Mouse (Mus musculus): Measurements from ENCODE around the gene Cdt1. TPM values are rescaled to one million over a fixed set of nuclear protein-coding genes. Genes with fewer than 3 reads are reported as not detected.

The Cdt1 gene
- total and polyA plus RNA-seq, 2 experiments from 2014 or later = 6.4 to 15.6 TPM

- 13% methylated on average over 52 of the region's 56 CpGs for WGBS
- H3K4me3 ChIP-seq (ENCODE audit: low read depth, low read length) = peak within 1 kb of the TSS; percentile 55
- no peak within 1 kb of the TSS for H3K27ac ChIP-seq (ENCODE audit: low read depth, low read length)
Observed at GRCm38 (mm10) chr8:122551265-122552051, 16.4 kb upstream of the Cdt1 start, which contains the start of gene Piezo1. TSS of gene Piezo1 (minus strand) at chr8:122551329.

GRCm38 (mm10) chr8:122554786-122555185 is 13.0 kb upstream of the Cdt1 start:
- Histone ChIP-seq H3K4me1 (ENCODE audit: insufficient read depth, low read length) (no peaks in the 10 kb centered on the region), H3K27me3 (ENCODE audit: insufficient read depth, low read length) (peaks cover 14% of the 10 kb centered on the region; the same call in 1 of the 2 replicates), H3K36me3 (ENCODE audit: insufficient read depth, low read length) (no peaks in the 10 kb centered on the region), H3K9me3 (ENCODE audit: low read length) (no peaks in the 10 kb centered on the region), H3K4me3 (ENCODE audit: low read depth, low read length) (no peak overlapping the region), H3K4me2 (ENCODE audit: low read depth, low read length, poor library complexity, severe bottlenecking) (no peak overlapping the region), H3K9ac (replicated peaks; ENCODE audit: low read length, poor library complexity, severe bottlenecking) (no peak overlapping the region), H3K27ac (ENCODE audit: low read depth, low read length) (no peak overlapping the region)
- 68% methylated on average over 6 of the region's 6 CpGs for WGBS
- DNase-seq (ENCODE audit: low spot score) = peak; percentile 42
- no peak for TF ChIP-seq CTCF (IDR thresholded peaks at IDR 0.05)
- ATAC-seq (ENCODE audit: low FRiP score) = no peak

More at GRCm38 (mm10) chr8:122551265-122552051, 16.4 kb upstream of the Cdt1 start, which contains the start of gene Piezo1:
- peak within 1 kb of the TSS; percentile 92 for H3K4me2 ChIP-seq (ENCODE audit: low read depth, low read length, poor library complexity, severe bottlenecking)
- DNase-seq (ENCODE audit: low spot score) (peak; percentile 71), ATAC-seq (ENCODE audit: low FRiP score) (peak; percentile 29; the same call in 1 of the 2 replicates)
- H3K9ac ChIP-seq (replicated peaks; ENCODE audit: low read length, poor library complexity, severe bottlenecking) = peak within 1 kb of the TSS; percentile 54
- no peaks in the 10 kb centered on the region for H3K4me1 ChIP-seq (ENCODE audit: insufficient read depth, low read length)
- H3K36me3 ChIP-seq (ENCODE audit: insufficient read depth, low read length) = no peaks in the 10 kb centered on the region
- no peaks in the 10 kb centered on the region for H3K9me3 ChIP-seq (ENCODE audit: low read length)
- TF ChIP-seq CTCF (IDR thresholded peaks at IDR 0.05) = peak; percentile 88
- peaks cover 18% of the 10 kb centered on the region; the same call in 1 of the 2 replicates for H3K27me3 ChIP-seq (ENCODE audit: insufficient read depth, low read length)

GRCm38 (mm10) chr8:122556030-122557009 is 11.5 kb upstream of the Cdt1 start:
- ATAC-seq (ENCODE audit: low FRiP score) (0 out of 2 replicates have a peak, but pooled peaks have one; percentile 34), DNase-seq (ENCODE audit: low spot score) (no peak)
- Histone ChIP-seq H3K9ac (replicated peaks; ENCODE audit: low read length, poor library complexity, severe bottlenecking) (no peak overlapping the region), H3K27me3 (ENCODE audit: insufficient read depth, low read length) (peaks cover 7% of the 10 kb centered on the region; the same call in 1 of the 2 replicates), H3K27ac (ENCODE audit: low read depth, low read length) (no peak overlapping the region), H3K4me3 (ENCODE audit: low read depth, low read length) (no peak overlapping the region), H3K36me3 (ENCODE audit: insufficient read depth, low read length) (no peaks in the 10 kb centered on the region), H3K4me1 (ENCODE audit: insufficient read depth, low read length) (no peaks in the 10 kb centered on the region), H3K4me2 (ENCODE audit: low read depth, low read length, poor library complexity, severe bottlenecking) (no peak overlapping the region), H3K9me3 (ENCODE audit: low read length) (no peaks in the 10 kb centered on the region)
- 60% methylated on average over 12 of the region's 12 CpGs for WGBS
- no peak for TF ChIP-seq CTCF (IDR thresholded peaks at IDR 0.05)

GRCm38 (mm10) chr8:122557248-122558038 is 10.4 kb upstream of the Cdt1 start:
- no peak for TF ChIP-seq CTCF (IDR thresholded peaks at IDR 0.05)
- Histone ChIP-seq H3K36me3 (ENCODE audit: insufficient read depth, low read length) (no peaks in the 10 kb centered on the region), H3K4me3 (ENCODE audit: low read depth, low read length) (no peak overlapping the region), H3K9me3 (ENCODE audit: low read length) (no peaks in the 10 kb centered on the region), H3K9ac (replicated peaks; ENCODE audit: low read length, poor library complexity, severe bottlenecking) (no peak overlapping the region), H3K27ac (ENCODE audit: low read depth, low read length) (no peak overlapping the region), H3K4me2 (ENCODE audit: low read depth, low read length, poor library complexity, severe bottlenecking) (no peak overlapping the region), H3K27me3 (ENCODE audit: insufficient read depth, low read length) (no peaks in the 10 kb centered on the region), H3K4me1 (ENCODE audit: insufficient read depth, low read length) (no peaks in the 10 kb centered on the region)
- DNase-seq (ENCODE audit: low spot score) (no peak), ATAC-seq (ENCODE audit: low FRiP score) (no peak)
- WGBS = 48% methylated on average over 10 of the region's 10 CpGs

- TF ChIP-seq CTCF (IDR thresholded peaks at IDR 0.05) = no peak
- H3K4me1 ChIP-seq (ENCODE audit: insufficient read depth, low read length) = no peaks in the 10 kb centered on the region
- no peak overlapping the region for H3K4me3 ChIP-seq (ENCODE audit: low read depth, low read length)
- WGBS = 17% methylated on average over 12 of the region's 12 CpGs
- H3K4me2 ChIP-seq (ENCODE audit: low read depth, low read length, poor library complexity, severe bottlenecking) = no peak overlapping the region
- no peak overlapping the region for H3K27ac ChIP-seq (ENCODE audit: low read depth, low read length)
- H3K9ac ChIP-seq (replicated peaks; ENCODE audit: low read length, poor library complexity, severe bottlenecking) = no peak overlapping the region
- no peaks in the 10 kb centered on the region for H3K9me3 ChIP-seq (ENCODE audit: low read length)
- ATAC-seq (ENCODE audit: low FRiP score) (no peak), DNase-seq (ENCODE audit: low spot score) (no peak)
- H3K27me3 ChIP-seq (ENCODE audit: insufficient read depth, low read length) = no peaks in the 10 kb centered on the region
- no peaks in the 10 kb centered on the region for H3K36me3 ChIP-seq (ENCODE audit: insufficient read depth, low read length)
Observed at GRCm38 (mm10) chr8:122558671-122559349, 9.0 kb upstream of the Cdt1 start.
